Mouse (Mus musculus) left cerebral cortex, postnatal 36 days (tissue): ENCODE measurements around the gene Cdk9. TPM values are rescaled to one million over a fixed set of nuclear protein-coding genes. Genes with fewer than 3 reads are reported as not detected.

Experiments
- DNase-seq, 2 experiments: peaks; one replicate each; pipeline ENCODE4 v3.0.0; 2021 to 2022; ENCODE audit warnings: low spot score in 2 of 2, mixed read lengths in 1 of 2
- intact Hi-C: fragments of 180-260 bp; cut with DNase I; formaldehyde crosslinking; loops from one replicate; pipeline ENCODE4 v1.15.1; 2025
- total RNA-seq, 2 experiments: library from RNA; stranded (reverse); gene quantifications; 2 replicates each; pipeline ENCODE4 v1.2.3; 2021

Gene Cdk9
- total RNA-seq, 2 experiments from 2014 or later: 105 to 117 TPM

- intact Hi-C loops: no loop called here
- no peak for DNase-seq
Observed at GRCm38 (mm10) chr2:32736306-32736829, 23.5 kb upstream of the Cdk9 start.

- intact Hi-C loops: no loop called here
- DNase-seq: no peak
Observed at GRCm38 (mm10) chr2:32734933-32735332, 22.1 kb upstream of the Cdk9 start.

GRCm38 (mm10) chr2:32734480-32734879, 21.6 kb upstream of the Cdk9 start:
- no peak for DNase-seq
- intact Hi-C loops: no loop called here

GRCm38 (mm10) chr2:32732695-32733094, 19.8 kb upstream of the Cdk9 start:
- DNase-seq: no peak
- intact Hi-C loops: no loop called here

- DNase-seq: no peak
- intact Hi-C loops: no loop called here
Observed at GRCm38 (mm10) chr2:32731911-32732310, 19.0 kb upstream of the Cdk9 start.

GRCm38 (mm10) chr2:32730854-32731253, 18.0 kb upstream of the Cdk9 start:
- DNase-seq: no peak
- intact Hi-C loops: no loop called here

GRCm38 (mm10) chr2:32729547-32729946, 16.7 kb upstream of the Cdk9 start:
- no peak for DNase-seq
- intact Hi-C loops: no loop called here

GRCm38 (mm10) chr2:32728463-32728862, 15.6 kb upstream of the Cdk9 start:
- intact Hi-C loops: no loop called here
- DNase-seq: no peak

GRCm38 (mm10) chr2:32727435-32727834, 14.6 kb upstream of the Cdk9 start:
- intact Hi-C loops: no loop called here
- peak; percentile 72 to 76 for DNase-seq

GRCm38 (mm10) chr2:32724832-32725790, 12.2 kb upstream of the Cdk9 start:
- intact Hi-C loops: no loop called here
- DNase-seq: no peak

- intact Hi-C loops: no loop called here
- no peak for DNase-seq
Observed at GRCm38 (mm10) chr2:32724149-32724548, 11.3 kb upstream of the Cdk9 start.

- intact Hi-C loops: no loop called here
- DNase-seq: no peak
Observed at GRCm38 (mm10) chr2:32722581-32722980, 9.7 kb upstream of the Cdk9 start.

- DNase-seq: no peak
- intact Hi-C loops: no loop called here
Observed at GRCm38 (mm10) chr2:32722046-32722445, 9.2 kb upstream of the Cdk9 start.

GRCm38 (mm10) chr2:32720681-32721229, 7.9 kb upstream of the Cdk9 start, which contains the start of gene Sh2d3c:
Gene Sh2d3c (plus strand): TSS chr2:32721055.
- intact Hi-C loops: no loop called here
- no peak for DNase-seq

GRCm38 (mm10) chr2:32720053-32720452, 7.2 kb upstream of the Cdk9 start:
- DNase-seq: no peak
- intact Hi-C loops: no loop called here

GRCm38 (mm10) chr2:32718761-32719160, 5.9 kb upstream of the Cdk9 start:
- intact Hi-C loops: no loop called here
- DNase-seq: no peak

- DNase-seq: no peak
- intact Hi-C loops: loop anchor here (5.0 kb wide), 1 partner anchor 142 kb away; no protein-coding TSS in a partner anchor
Observed at GRCm38 (mm10) chr2:32714987-32715425, 2.1 kb upstream of the Cdk9 start.

- DNase-seq: no peak
- intact Hi-C loops: loop anchor here (5.0 kb wide), 1 partner anchor 143 kb away; no protein-coding TSS in a partner anchor
Observed at GRCm38 (mm10) chr2:32714117-32714986, 1.5 kb upstream of the Cdk9 start.

- DNase-seq: peak in 1 of 2 experiments; percentile 97
- intact Hi-C loops: loop anchor here (5.0 kb wide), 1 partner anchor 145 kb away; no protein-coding TSS in a partner anchor
Observed at GRCm38 (mm10) chr2:32712586-32712933, 316 bp downstream of the Cdk9 start.
